Mouse (Mus musculus) B cell, adult 67 days (primary cell): ENCODE measurements around the gene Spc25. TPM values are rescaled to one million over a fixed set of nuclear protein-coding genes. Genes with fewer than 3 reads are reported as not detected.

Source experiments
- total RNA-seq, 2 experiments: library from RNA; stranded (reverse); gene quantifications; 4 replicates each; pipeline ENCODE4 v1.2.4; 2023

Gene Spc25
- total RNA-seq, result 1 to 10 TPM; 5.0 to 8.5 TPM

GRCm38 (mm10) chr2:69205791-69206351 lies at the start of gene Spc25:
Gene Spc25, minus strand, starts transcription at chr2:69206194.

GRCm38 (mm10) chr2:69210773-69211172 lies 4.8 kb upstream of the Spc25 start, which contains the start of gene G6pc2:
Gene G6pc2, plus strand, starts transcription at chr2:69211073.

Other genes starting within 250 kb of the Spc25 start
- not detected for gene Nostrin, start 70.4 kb downstream of the Spc25 start, total RNA-seq
- gene G6pc2, start 4.9 kb upstream of the Spc25 start, total RNA-seq, result not detected
- gene Abcb11, start 136.4 kb upstream of the Spc25 start, total RNA-seq, result not detected
- gene Dhrs9, start 174.3 kb upstream of the Spc25 start, total RNA-seq, result not detected